Mouse (Mus musculus) frontal cortex, postnatal 14 days (tissue): ENCODE measurements at regions not wholly inside any gene's neighbourhood (a gene's known extent, or its start where the extent isn't known, plus 50 kb on each side); places are given as distances from the start of the nearest gene placed in this dataset.

Source experiments
- DNase-seq, 2 experiments: peaks; one replicate each; pipeline ENCODE4 v3.0.0; 2022; ENCODE audit warnings: low spot score in 2 of 2

DNA sequence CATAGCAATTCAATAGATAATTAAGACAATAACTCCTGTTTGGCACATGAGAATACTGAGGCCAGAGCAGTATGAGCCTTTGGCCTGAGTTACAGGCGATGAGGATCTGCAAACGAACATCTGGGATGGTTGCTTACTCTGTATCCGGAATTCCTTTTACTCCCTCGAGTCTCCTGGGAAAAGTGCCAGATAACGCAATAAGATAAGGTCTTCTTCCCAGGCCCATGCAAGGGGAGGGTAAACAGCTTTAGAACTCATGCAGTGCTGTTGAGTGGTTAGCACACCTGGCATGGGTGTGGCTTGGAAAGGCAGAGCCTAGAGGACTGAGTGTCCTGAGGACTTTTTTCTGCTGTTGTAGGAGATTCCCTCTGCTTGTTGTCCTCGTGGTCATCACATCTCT, 598.2 kb downstream of the 9430069I07Rik start:
- DNase-seq: no peak

DNA sequence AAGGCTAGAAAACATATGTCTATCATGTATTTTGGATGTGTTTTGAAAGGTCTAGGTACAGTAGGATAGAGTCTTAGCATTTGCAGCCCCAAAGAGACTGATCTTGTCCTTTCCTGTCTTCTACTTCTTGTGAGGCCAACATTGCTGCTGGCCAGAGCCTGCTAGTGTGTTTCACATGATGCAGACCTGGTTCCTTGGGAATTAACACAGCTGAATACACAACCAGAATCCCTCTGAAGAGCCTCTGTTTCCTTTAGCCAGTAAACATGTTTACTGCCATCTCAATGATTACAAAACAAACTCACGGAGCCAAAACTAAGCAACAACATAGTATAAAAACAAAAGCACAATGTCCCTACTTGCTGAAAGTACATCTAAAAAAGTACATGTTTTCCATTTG, 598.9 kb downstream of the 9430069I07Rik start:
- DNase-seq: no peak
